Mouse (Mus musculus) liver, adult 2 months (tissue): ENCODE measurements around the gene Gm37240.

ENCODE experiments used
- CTCF ChIP-seq: fragments of 200-500 bp; IDR thresholded peaks from 2 replicates; pipeline ENCODE4 v1.5.1; 2011; ENCODE audit warnings: low read depth, low read length, control low read depth
- POLR2A ChIP-seq: fragments of 200-500 bp; IDR thresholded peaks from 2 replicates; pipeline ENCODE4 v1.6.1; 2011; ENCODE audit warnings: low read length, control low read depth; ENCODE audit not compliant: insufficient read depth; ENCODE audit errors: extremely low read depth

DNA sequence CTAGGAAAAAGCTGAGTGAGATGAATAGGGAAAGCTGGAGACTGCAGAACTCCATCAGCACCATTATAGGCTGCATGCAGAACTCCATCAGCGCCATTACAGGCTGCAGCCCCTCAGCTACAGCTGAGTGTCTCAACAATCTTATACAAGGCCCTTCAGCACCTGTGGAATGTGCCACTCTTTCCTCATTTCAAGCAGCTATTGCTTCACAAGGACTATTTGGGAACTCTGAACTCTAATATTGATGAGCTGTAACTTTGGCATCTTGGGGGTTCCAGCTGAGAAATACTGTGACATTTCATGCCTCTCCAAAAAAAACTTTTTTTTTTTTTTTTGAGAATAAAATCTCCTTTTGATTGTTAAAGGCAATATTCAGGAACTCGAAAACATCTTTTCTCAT, 615.8 kb downstream of the Gm37240 start:
- TF ChIP-seq POLR2A (no peak), CTCF (no peak)
